Mouse (Mus musculus) thymus, adult 2 months (tissue): ENCODE data around the gene Gm10273.

Experiments used
- CTCF ChIP-seq: fragments of 200-500 bp; IDR thresholded peaks from 2 replicates; pipeline ENCODE4 v1.5.1; 2012; ENCODE audit warnings: mild to moderate bottlenecking, control low read depth, low read length, moderate library complexity, borderline replicate concordance; ENCODE audit not compliant: control insufficient read depth, poor library complexity, insufficient read depth; ENCODE audit errors: extremely low read depth
- POLR2A ChIP-seq: fragments of 200-500 bp; IDR thresholded peaks from 2 replicates; pipeline ENCODE4 v1.6.1; 2012; ENCODE audit warnings: mild to moderate bottlenecking, low read length, control low read depth, moderate library complexity; ENCODE audit not compliant: control insufficient read depth, poor library complexity, insufficient read depth; ENCODE audit errors: extremely low read depth

- no peak for TF ChIP-seq CTCF
- TF ChIP-seq POLR2A: no peak
Observed at GRCm38 (mm10) chr10:59380411-59380821, 15.0 kb upstream of the Gm10273 start.
